Mouse (Mus musculus) erythroblast, embryonic 14.5 days (primary cell): Measurements from ENCODE around the gene Evl. TPM values are rescaled to one million over a fixed set of nuclear protein-coding genes. Genes with fewer than 3 reads are reported as not detected.

ENCODE experiments used
- H3K27me3 ChIP-seq: 2 replicates; pipeline ENCODE4 v1.6.1; 2012; ENCODE audit warnings: inconsistent platforms; ENCODE audit not compliant: control insufficient read depth
- H3K36me3 ChIP-seq: 2 replicates; pipeline ENCODE4 v1.6.1; 2012; ENCODE audit warnings: mild to moderate bottlenecking, inconsistent platforms; ENCODE audit not compliant: control insufficient read depth
- H3K4me1 ChIP-seq: 2 replicates; pipeline ENCODE4 v1.6.1; 2012; ENCODE audit warnings: inconsistent platforms; ENCODE audit not compliant: control insufficient read depth
- H3K4me3 ChIP-seq: replicated peaks from 2 replicates; pipeline ENCODE3; 2012; ENCODE audit warnings: moderate library complexity, mild to moderate bottlenecking, inconsistent platforms
- H3K9me3 ChIP-seq: 2 replicates; pipeline ENCODE4 v1.6.1; 2012; ENCODE audit warnings: low read length, inconsistent platforms, mixed read lengths; ENCODE audit not compliant: control insufficient read depth
- GATA1 ChIP-seq: IDR thresholded peaks from 2 replicates; pipeline ENCODE4 v1.6.1; 2012; ENCODE audit warnings: low read length, inconsistent platforms, mixed read lengths
- TAL1 ChIP-seq: IDR thresholded peaks from 3 replicates; pipeline ENCODE4 v1.6.1; 2012; ENCODE audit warnings: low read length, inconsistent platforms, mixed read lengths
- polyA plus RNA-seq: library from polyadenylated mRNA; stranded (reverse); fragments of >175 nt; gene quantifications from 2 replicates; pipeline ENCODE4 v1.2.3, GENCODE M21; 2012

Evl gene
- polyA plus RNA-seq, 1 experiment, result 1.6 TPM

GRCm38 (mm10) chr12:108634031-108634430 lies 79.5 kb downstream of the Evl start:
- H3K4me1 ChIP-seq, result peaks cover 20% of the 10 kb centered on the region

GRCm38 (mm10) chr12:108635501-108635900 lies 81.0 kb downstream of the Evl start:
- H3K4me1 ChIP-seq, result peaks cover 20% of the 10 kb centered on the region
- no peaks in the 10 kb centered on the region for H3K27me3 ChIP-seq
- no peak overlapping the region for H3K4me3 ChIP-seq
- no peak for TF ChIP-seq TAL1
- TF ChIP-seq GATA1, result no peak
- no peaks in the 10 kb centered on the region for H3K9me3 ChIP-seq
- no peaks in the 10 kb centered on the region for H3K36me3 ChIP-seq

More at GRCm38 (mm10) chr12:108634031-108634430, 79.5 kb downstream of the Evl start:
- no peaks in the 10 kb centered on the region for H3K9me3 ChIP-seq
- H3K36me3 ChIP-seq, result no peaks in the 10 kb centered on the region
- no peak for TF ChIP-seq GATA1
- TF ChIP-seq TAL1, result no peak
- H3K27me3 ChIP-seq, result no peaks in the 10 kb centered on the region
- H3K4me3 ChIP-seq, result no peak overlapping the region

GRCm38 (mm10) chr12:108637440-108637839 lies 82.9 kb downstream of the Evl start:
- no peaks in the 10 kb centered on the region for H3K36me3 ChIP-seq
- H3K4me3 ChIP-seq, result no peak overlapping the region
- no peaks in the 10 kb centered on the region for H3K9me3 ChIP-seq
- no peaks in the 10 kb centered on the region for H3K27me3 ChIP-seq
- peaks cover 6% of the 10 kb centered on the region for H3K4me1 ChIP-seq
- no peak for TF ChIP-seq GATA1
- no peak for TF ChIP-seq TAL1

- H3K9me3 ChIP-seq, result no peaks in the 10 kb centered on the region
- no peak for TF ChIP-seq GATA1
- H3K36me3 ChIP-seq, result no peaks in the 10 kb centered on the region
- no peaks in the 10 kb centered on the region for H3K27me3 ChIP-seq
- H3K4me3 ChIP-seq, result no peak overlapping the region
- no peaks in the 10 kb centered on the region for H3K4me1 ChIP-seq
Measured at GRCm38 (mm10) chr12:108639126-108639525, 84.6 kb downstream of the Evl start.

- Histone ChIP-seq H3K9me3 (no peaks in the 10 kb centered on the region), H3K4me3 (no peak overlapping the region), H3K36me3 (no peaks in the 10 kb centered on the region), H3K4me1 (no peaks in the 10 kb centered on the region), H3K27me3 (no peaks in the 10 kb centered on the region)
- TF ChIP-seq TAL1 (no peak), GATA1 (no peak)
Measured at GRCm38 (mm10) chr12:108642019-108642418, 87.5 kb downstream of the Evl start.

GRCm38 (mm10) chr12:108646234-108646633 lies 91.7 kb downstream of the Evl start:
- H3K36me3 ChIP-seq, result no peaks in the 10 kb centered on the region
- no peaks in the 10 kb centered on the region for H3K27me3 ChIP-seq
- no peak overlapping the region for H3K4me3 ChIP-seq
- H3K4me1 ChIP-seq, result no peaks in the 10 kb centered on the region
- H3K9me3 ChIP-seq, result no peaks in the 10 kb centered on the region
- TF ChIP-seq TAL1 (no peak), GATA1 (no peak)

GRCm38 (mm10) chr12:108647784-108648183 lies 93.3 kb downstream of the Evl start:
- no peak overlapping the region for H3K4me3 ChIP-seq
- no peaks in the 10 kb centered on the region for H3K4me1 ChIP-seq
- H3K27me3 ChIP-seq, result no peaks in the 10 kb centered on the region
- no peaks in the 10 kb centered on the region for H3K36me3 ChIP-seq
- no peaks in the 10 kb centered on the region for H3K9me3 ChIP-seq
- no peak for TF ChIP-seq GATA1
- no peak for TF ChIP-seq TAL1

- no peaks in the 10 kb centered on the region for H3K9me3 ChIP-seq
- no peak overlapping the region for H3K4me3 ChIP-seq
- peaks cover 2% of the 10 kb centered on the region; the same call in 1 of the 2 replicates for H3K36me3 ChIP-seq
- TF ChIP-seq GATA1 (no peak), TAL1 (no peak)
- H3K4me1 ChIP-seq, result no peaks in the 10 kb centered on the region
- no peaks in the 10 kb centered on the region for H3K27me3 ChIP-seq
Measured at GRCm38 (mm10) chr12:108651053-108651660, 96.6 kb downstream of the Evl start.

GRCm38 (mm10) chr12:108653358-108654335 lies 99.1 kb downstream of the Evl start:
- no peaks in the 10 kb centered on the region for H3K27me3 ChIP-seq
- H3K4me1 ChIP-seq, result no peaks in the 10 kb centered on the region
- no peaks in the 10 kb centered on the region for H3K9me3 ChIP-seq
- peaks cover 2% of the 10 kb centered on the region; the same call in 1 of the 2 replicates for H3K36me3 ChIP-seq
- TF ChIP-seq TAL1, result no peak
- TF ChIP-seq GATA1, result no peak
- no peak overlapping the region for H3K4me3 ChIP-seq
